Mouse (Mus musculus) CH12.LX (cell line): Measurements from ENCODE around the gene C130079G13Rik. TPM values are rescaled to one million over a fixed set of nuclear protein-coding genes. Genes with fewer than 3 reads are reported as not detected.
"Not testable (repeated sequence)": the region's sequence is repeated elsewhere in the genome, so short reads cannot be mapped to it uniquely, and the experiment has no call there.

Source experiments
- DNase-seq: peaks from one replicate; pipeline ENCODE4 v3.0.0-alpha.2; 2013; ENCODE audit errors: extremely low read depth
- H3K27ac ChIP-seq: 2 replicates; pipeline ENCODE4 v1.5.1; 2012; ENCODE audit warnings: low read depth, mild to moderate bottlenecking, control low read depth, moderate library complexity; ENCODE audit not compliant: insufficient read depth
- H3K27me3 ChIP-seq: replicated peaks from 2 replicates; pipeline ENCODE3; 2012; ENCODE audit warnings: inconsistent platforms
- H3K36me3 ChIP-seq, 2 experiments: replicated peaks in 1 of 2; 2 replicates each; pipeline versions ENCODE3 to v1.6.1; 2012; ENCODE audit warnings: inconsistent platforms in 1 of 2, low read length in 1 of 2, mild to moderate bottlenecking in 1 of 2, mixed read lengths in 1 of 2, moderate library complexity in 1 of 2; ENCODE audit not compliant: control insufficient read depth in 1 of 2, insufficient read depth in 1 of 2
- H3K4me1 ChIP-seq, 2 experiments: 2 replicates each; pipeline ENCODE4 v1.6.1; 2012; ENCODE audit warnings: inconsistent platforms in 1 of 2, moderate library complexity in 1 of 2; ENCODE audit not compliant: insufficient read depth in 2 of 2, control insufficient read depth in 1 of 2
- H3K4me2 ChIP-seq: 2 replicates; pipeline ENCODE4 v1.6.1; 2012; ENCODE audit warnings: low read depth, mild to moderate bottlenecking, control low read depth; ENCODE audit not compliant: poor library complexity, insufficient read depth, severe bottlenecking
- H3K4me3 ChIP-seq, 3 experiments: fragments of 150-350 bp in 1 of 3; sonication (generic) in 1 of 3; replicated peaks in 1 of 3; 2 replicates each; pipeline versions ENCODE3 to v1.5.1; 2011 to 2012; ENCODE audit warnings: low read depth in 2 of 3, low read length in 2 of 3, mild to moderate bottlenecking in 2 of 3, moderate library complexity in 2 of 3, control low read depth in 1 of 3, improper control_type of control experiment in 1 of 3, inconsistent platforms in 1 of 3, mixed read lengths in 1 of 3; ENCODE audit not compliant: poor library complexity in 1 of 3
- H3K79me2 ChIP-seq: replicated peaks from 2 replicates; pipeline ENCODE4 v1.6.1; 2012; ENCODE audit warnings: mild to moderate bottlenecking, moderate library complexity; ENCODE audit not compliant: control insufficient read depth, poor library complexity, insufficient read depth, severe bottlenecking; ENCODE audit errors: extremely low read depth
- H3K9ac ChIP-seq: 2 replicates; pipeline ENCODE4 v1.6.1; 2012; ENCODE audit warnings: low read depth, mild to moderate bottlenecking, control low read depth, moderate library complexity; ENCODE audit not compliant: insufficient read depth
- H3K9me3 ChIP-seq: replicated peaks from 2 replicates; pipeline ENCODE3; 2012; ENCODE audit warnings: low read length, inconsistent platforms, mixed read lengths
- BHLHE40 ChIP-seq: IDR thresholded peaks from 2 replicates; pipeline ENCODE4 v1.6.1; 2011; ENCODE audit warnings: mild to moderate bottlenecking, low read depth, low read length, improper control_type of control experiment
- CTCF ChIP-seq, 2 experiments: IDR thresholded peaks in 1 of 2; conservative IDR thresholded peaks in 1 of 2; 2 replicates each; pipeline ENCODE4 v1.5.1; 2011 to 2012; ENCODE audit warnings: low read depth in 2 of 2, low read length in 2 of 2, improper control_type of control experiment in 1 of 2, inconsistent platforms in 1 of 2, mild to moderate bottlenecking in 1 of 2, moderate library complexity in 1 of 2
- E2F4 ChIP-seq: IDR thresholded peaks from 2 replicates; pipeline ENCODE4 v1.6.1; 2011; ENCODE audit warnings: low read depth, low read length, improper control_type of control experiment; ENCODE audit not compliant: insufficient replicate concordance
- ELF1 ChIP-seq: IDR thresholded peaks from 2 replicates; pipeline ENCODE4 v1.6.1; 2014; ENCODE audit warnings: low read depth, mild to moderate bottlenecking, inconsistent platforms, low read length, improper control_type of control experiment
- HCFC1 ChIP-seq: IDR thresholded peaks from 2 replicates; pipeline ENCODE4 v1.6.1; 2012; ENCODE audit warnings: low read depth, mild to moderate bottlenecking, inconsistent platforms, low read length, improper control_type of control experiment
- JUN ChIP-seq: IDR thresholded peaks from 2 replicates; pipeline ENCODE4 v1.6.1; 2011; ENCODE audit warnings: low read depth, mild to moderate bottlenecking, low read length, improper control_type of control experiment, moderate library complexity; ENCODE audit not compliant: insufficient read depth
- MAX ChIP-seq: IDR thresholded peaks from 2 replicates; pipeline ENCODE4 v1.6.1; 2011; ENCODE audit warnings: low read length, improper control_type of control experiment
- NELFE ChIP-seq: IDR thresholded peaks from 2 replicates; pipeline ENCODE4 v1.6.1; 2011; ENCODE audit warnings: low read depth, low read length, improper control_type of control experiment
- NRF1 ChIP-seq: IDR thresholded peaks from 2 replicates; pipeline ENCODE4 v1.6.1; 2014; ENCODE audit warnings: low read depth, mild to moderate bottlenecking, inconsistent platforms, low read length, improper control_type of control experiment, moderate library complexity
- PAX5 ChIP-seq: IDR thresholded peaks from 2 replicates; pipeline ENCODE4 v1.6.1; 2012; ENCODE audit warnings: low read length, inconsistent platforms, mixed read lengths
- POLR2AphosphoS2 ChIP-seq: IDR thresholded peaks from 2 replicates; pipeline ENCODE4 v1.6.1; 2011; ENCODE audit warnings: low read depth, low read length, improper control_type of control experiment
- RAD21 ChIP-seq: IDR thresholded peaks from 2 replicates; pipeline ENCODE4 v1.6.1; 2011; ENCODE audit warnings: low read depth, mild to moderate bottlenecking, low read length, improper control_type of control experiment, moderate library complexity
- SIN3A ChIP-seq: IDR thresholded peaks from 2 replicates; pipeline ENCODE4 v1.6.1; 2012; ENCODE audit warnings: low read length, improper control_type of control experiment, inconsistent platforms
- UBTF ChIP-seq: IDR thresholded peaks from 2 replicates; pipeline ENCODE4 v1.6.1; 2012; ENCODE audit warnings: low read depth, mild to moderate bottlenecking, inconsistent platforms, low read length, improper control_type of control experiment, moderate library complexity
- USF1 ChIP-seq: IDR thresholded peaks from 2 replicates; pipeline ENCODE4 v1.6.1; 2014; ENCODE audit warnings: low read depth, mild to moderate bottlenecking, inconsistent platforms, low read length, improper control_type of control experiment
- ZKSCAN1 ChIP-seq: IDR thresholded peaks from 2 replicates; pipeline ENCODE4 v1.6.1; 2012; ENCODE audit warnings: low read depth, inconsistent platforms, low read length, improper control_type of control experiment, borderline replicate concordance
- ZNF384 ChIP-seq: IDR thresholded peaks from 2 replicates; pipeline ENCODE4 v1.6.1; 2012; ENCODE audit warnings: low read depth, low read length, improper control_type of control experiment, inconsistent platforms
- dilution Hi-C: fragments of 300-500 bp; cut with MboI; formaldehyde crosslinking; loops from 2 replicates; pipeline ENCODE4 v1.14.3; 2020; ENCODE audit warnings: low sequenced_read_pairs; ENCODE audit not compliant: extremely low pct_unique_long_range_greater_than_20kb, extremely low pct_ligation_motif_present
- in situ Hi-C: fragments of 300-500 bp; cut with MboI; formaldehyde crosslinking; loops from 3 replicates; pipeline ENCODE4 v1.14.3; 2019; ENCODE audit warnings: low sequenced_read_pairs, low pct_ligation_motif_present, low pct_unique_long_range_greater_than_20kb, mixed read lengths
- polyA plus RNA-seq: library from polyadenylated mRNA; unstranded; fragments of >175 nt; gene quantifications from 2 replicates; pipeline ENCODE4 v1.2.1, GENCODE M21; 2012; ENCODE audit warnings: low read depth; ENCODE audit not compliant: insufficient read length
- total RNA-seq, 2 experiments: library from RNA; depleted of rRNA; stranded (reverse); fragments of 300-350 nt in 1 of 2; fragments of >200 nt in 1 of 2; gene quantifications; 2 replicates each; pipeline ENCODE4 v1.2.3; 2012 to 2014

The C130079G13Rik gene
- total RNA-seq (2012; rRNA removed) (not detected in 2 replicates), total RNA-seq (2014; rRNA removed) (not detected in 2 replicates), polyA plus RNA-seq (not detected in 2 replicates)

DNA sequence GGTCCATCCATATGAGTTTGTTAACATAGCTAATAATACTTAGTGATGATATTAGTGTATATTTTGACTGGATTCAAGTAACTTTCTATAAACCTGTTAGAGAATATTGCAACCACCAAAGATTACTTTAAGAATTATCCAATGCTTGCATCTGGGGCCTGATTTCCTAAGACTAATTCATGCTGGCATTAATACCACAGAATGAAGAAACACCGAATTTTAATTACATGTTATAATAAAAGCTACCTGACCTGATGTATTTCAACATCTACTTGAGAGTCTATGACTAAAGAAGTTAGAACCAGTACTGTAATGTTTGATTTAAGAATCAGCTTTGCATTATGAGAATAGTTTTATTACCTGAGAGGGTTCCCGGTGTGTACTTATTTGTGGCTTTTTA lies at the start of gene C130079G13Rik:
C130079G13Rik (plus strand) TSS at position 301 of the 400 bp plus-strand sequence.
- no peak within 1 kb of the TSS for H3K27ac ChIP-seq
- H3K27me3 ChIP-seq: no peaks in the 10 kb centered on the region
- no peaks in the 10 kb centered on the region for H3K79me2 ChIP-seq
- H3K9me3 ChIP-seq: no peaks in the 10 kb centered on the region
- dilution Hi-C loops (no loop called here), in situ Hi-C loops (no loop called here)
- no peak for DNase-seq
- no peak within 1 kb of the TSS for H3K4me2 ChIP-seq
- TF ChIP-seq PAX5: no peak
- TF ChIP-seq JUN: no peak
- TF ChIP-seq MAX: no peak
- TF ChIP-seq SIN3A: no peak
- no peak for TF ChIP-seq NRF1
- TF ChIP-seq ZNF384: no peak
- TF ChIP-seq NELFE: no peak
- TF ChIP-seq ZKSCAN1: no peak
- no peak for TF ChIP-seq CTCF (conservative IDR thresholded peaks at IDR 0.05 in 1 of 2, IDR thresholded peaks at IDR 0.05 in 1 of 2; ENCODE audit: low read depth in 2 of 2, low read length in 2 of 2)
- TF ChIP-seq POLR2AphosphoS2: no peak
- TF ChIP-seq USF1: no peak
- TF ChIP-seq RAD21: no peak
- TF ChIP-seq HCFC1: no peak
- TF ChIP-seq ELF1: no peak
- no peak for TF ChIP-seq UBTF
- TF ChIP-seq E2F4: no peak
- no peak for TF ChIP-seq BHLHE40
- no peaks in the 10 kb centered on the region for H3K36me3 ChIP-seq
- H3K9ac ChIP-seq: no peak within 1 kb of the TSS
- H3K4me3 ChIP-seq: no peak within 1 kb of the TSS
- no peaks in the 10 kb centered on the region for H3K4me1 ChIP-seq

DNA sequence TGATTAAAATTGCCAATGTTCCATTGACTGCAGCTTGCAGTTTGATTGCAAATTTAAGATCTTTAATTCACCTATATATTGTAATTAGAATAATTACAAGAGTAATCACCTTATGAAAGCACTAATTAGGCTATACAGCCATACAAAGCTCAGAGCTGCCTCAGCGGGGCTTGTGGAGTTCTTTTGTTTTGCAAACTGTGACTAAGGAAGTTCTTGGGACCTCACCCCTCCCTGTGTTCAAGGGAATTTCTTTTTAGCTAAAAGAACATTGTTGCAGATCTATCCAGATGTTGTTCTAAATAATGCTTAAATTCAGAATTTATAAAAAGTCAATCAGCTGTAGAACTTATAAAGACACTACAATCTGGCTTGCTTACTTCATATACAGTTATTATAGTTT lies 47.4 kb upstream of the C130079G13Rik start:
- dilution Hi-C loops, H3K4me2 ChIP-seq, DNase-seq: not testable (repeated sequence)

DNA sequence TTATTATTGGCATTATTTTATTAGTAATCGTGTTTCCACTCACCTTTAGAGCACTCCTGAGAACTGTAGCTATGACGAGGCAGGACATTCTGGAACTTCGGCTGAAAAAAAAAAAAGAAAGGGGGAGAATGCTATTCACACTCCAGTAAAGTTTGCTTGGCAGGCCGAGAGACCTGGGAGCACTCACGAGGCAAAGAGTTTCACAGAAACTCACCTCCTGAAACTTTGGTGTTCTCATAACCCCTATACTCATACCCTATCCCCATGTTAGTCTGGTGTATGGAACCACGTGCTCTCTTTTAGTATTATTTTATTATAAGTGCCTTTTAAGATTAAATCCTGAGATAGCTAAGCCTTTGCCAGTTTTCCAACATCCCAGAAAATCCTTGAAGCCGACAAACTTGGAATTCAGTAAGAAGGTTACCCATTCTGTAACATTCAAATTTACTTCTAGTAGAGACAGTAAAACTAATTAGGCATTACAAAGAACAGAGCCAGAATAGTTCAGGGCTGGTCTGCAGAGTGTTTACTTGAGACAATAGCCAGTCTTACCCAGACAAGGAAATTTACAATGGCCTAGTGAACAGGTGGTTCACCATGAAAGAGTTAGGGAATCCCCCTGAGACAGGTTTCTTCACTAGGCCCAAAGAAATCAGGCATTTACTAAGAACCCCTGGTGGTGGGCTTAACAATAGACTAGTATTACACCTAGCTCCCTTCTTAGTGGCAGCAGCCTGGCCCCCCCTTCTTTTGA lies 45.0 kb upstream of the C130079G13Rik start:
- H3K36me3 ChIP-seq, H3K4me3 ChIP-seq, H3K4me1 ChIP-seq, H3K27ac ChIP-seq, H3K27me3 ChIP-seq, H3K4me2 ChIP-seq, H3K9ac ChIP-seq, DNase-seq, in situ Hi-C loops, H3K9me3 ChIP-seq, dilution Hi-C loops, H3K79me2 ChIP-seq: not testable (repeated sequence)

More for the DNA sequence above, 47.4 kb upstream of the C130079G13Rik start:
- H3K36me3 ChIP-seq, H3K4me1 ChIP-seq, H3K9me3 ChIP-seq, H3K9ac ChIP-seq, H3K27me3 ChIP-seq, H3K27ac ChIP-seq, in situ Hi-C loops, H3K4me3 ChIP-seq, H3K79me2 ChIP-seq: not testable (repeated sequence)
